Mouse (Mus musculus) layer of hippocampus, adult 2 months (tissue): ENCODE measurements around the gene Fam222a. TPM values are rescaled to one million over a fixed set of nuclear protein-coding genes. Genes with fewer than 3 reads are reported as not detected.

Experiments used
- DNase-seq, 2 experiments: peaks; one replicate each; pipeline ENCODE4 v3.0.0; 2022; ENCODE audit warnings: low spot score in 2 of 2
- H3K27ac ChIP-seq: fragments of 200-600 bp; 2 replicates; pipeline ENCODE4 v1.8.1; 2022
- H3K4me3 ChIP-seq: fragments of 200-600 bp; 2 replicates; pipeline ENCODE4 v1.8.1; 2022; ENCODE audit warnings: mild to moderate bottlenecking
- CTCF ChIP-seq: fragments of 200-600 bp; conservative IDR thresholded peaks from 2 replicates; pipeline ENCODE4 v1.8.1; 2022; ENCODE audit warnings: antibody characterized with exemption, mild to moderate bottlenecking, moderate library complexity
- total RNA-seq, 2 experiments: library from RNA; stranded (reverse); gene quantifications; 2 replicates each; pipeline ENCODE4 v1.2.3; 2021

The Fam222a gene
- total RNA-seq, 2 experiments from 2014 or later: 3.5 to 4.1 TPM

- no peak for DNase-seq
- no peak for TF ChIP-seq CTCF
- no peak overlapping the region for H3K27ac ChIP-seq
- no peak overlapping the region for H3K4me3 ChIP-seq
Observed at GRCm38 (mm10) chr5:114593161-114593821, 25.5 kb downstream of the Fam222a start.

GRCm38 (mm10) chr5:114593949-114594348, 26.1 kb downstream of the Fam222a start:
- no peak for TF ChIP-seq CTCF
- H3K4me3 ChIP-seq: no peak overlapping the region
- DNase-seq: no peak
- no peak overlapping the region for H3K27ac ChIP-seq

- TF ChIP-seq CTCF: no peak
- DNase-seq: no peak
- no peak overlapping the region; the same call in 1 of the 2 replicates for H3K4me3 ChIP-seq
- no peak overlapping the region for H3K27ac ChIP-seq
Observed at GRCm38 (mm10) chr5:114594741-114595241, 27.0 kb downstream of the Fam222a start.

GRCm38 (mm10) chr5:114596604-114597003, 28.8 kb downstream of the Fam222a start:
- DNase-seq: no peak
- no peak overlapping the region for H3K27ac ChIP-seq
- TF ChIP-seq CTCF: no peak

GRCm38 (mm10) chr5:114597222-114597621, 29.4 kb downstream of the Fam222a start:
- TF ChIP-seq CTCF: no peak
- Histone ChIP-seq H3K27ac (no peak overlapping the region), H3K4me3 (no peak overlapping the region)
- DNase-seq: no peak

More at GRCm38 (mm10) chr5:114596604-114597003, 28.8 kb downstream of the Fam222a start:
- no peak overlapping the region for H3K4me3 ChIP-seq

- DNase-seq: no peak
- Histone ChIP-seq H3K27ac (no peak overlapping the region), H3K4me3 (no peak overlapping the region)
- TF ChIP-seq CTCF: no peak
Observed at GRCm38 (mm10) chr5:114597652-114598051, 29.8 kb downstream of the Fam222a start.

GRCm38 (mm10) chr5:114602012-114602411, 34.2 kb downstream of the Fam222a start:
- TF ChIP-seq CTCF: no peak
- DNase-seq: no peak
- Histone ChIP-seq H3K27ac (no peak overlapping the region), H3K4me3 (no peak overlapping the region)

- TF ChIP-seq CTCF: peak; percentile 65
- no peak for DNase-seq
- H3K4me3 ChIP-seq: no peak overlapping the region
- no peak overlapping the region for H3K27ac ChIP-seq
Observed at GRCm38 (mm10) chr5:114603975-114604374, 36.2 kb downstream of the Fam222a start.

- Histone ChIP-seq H3K27ac (no peak overlapping the region), H3K4me3 (no peak overlapping the region)
- no peak for DNase-seq
- TF ChIP-seq CTCF: peak; percentile 67
Observed at GRCm38 (mm10) chr5:114604781-114605290, 37.0 kb downstream of the Fam222a start.

- no peak overlapping the region for H3K27ac ChIP-seq
Observed at GRCm38 (mm10) chr5:114605981-114606380, 38.2 kb downstream of the Fam222a start.

GRCm38 (mm10) chr5:114607651-114608050, 39.8 kb downstream of the Fam222a start:
- no peak for TF ChIP-seq CTCF
- Histone ChIP-seq H3K27ac (no peak overlapping the region), H3K4me3 (no peak overlapping the region)
- peak; percentile 67 to 73 for DNase-seq

More at GRCm38 (mm10) chr5:114605981-114606380, 38.2 kb downstream of the Fam222a start:
- DNase-seq: no peak
- no peak for TF ChIP-seq CTCF
- H3K4me3 ChIP-seq: no peak overlapping the region

GRCm38 (mm10) chr5:114608516-114608915, 40.7 kb downstream of the Fam222a start:
- no peak overlapping the region for H3K4me3 ChIP-seq

GRCm38 (mm10) chr5:114611256-114611655, 43.4 kb downstream of the Fam222a start:
- Histone ChIP-seq H3K4me3 (no peak overlapping the region), H3K27ac (no peak overlapping the region)
- no peak for TF ChIP-seq CTCF
- DNase-seq: no peak

More at GRCm38 (mm10) chr5:114608516-114608915, 40.7 kb downstream of the Fam222a start:
- 0 out of 2 replicates have a peak overlapping the region, but pooled peaks have one; percentile 19 for H3K27ac ChIP-seq
- peak; percentile 97 for TF ChIP-seq CTCF
- peak; percentile 69 to 85 for DNase-seq
